Mouse (Mus musculus): ENCODE results near the gene Aplp2.

DNA sequence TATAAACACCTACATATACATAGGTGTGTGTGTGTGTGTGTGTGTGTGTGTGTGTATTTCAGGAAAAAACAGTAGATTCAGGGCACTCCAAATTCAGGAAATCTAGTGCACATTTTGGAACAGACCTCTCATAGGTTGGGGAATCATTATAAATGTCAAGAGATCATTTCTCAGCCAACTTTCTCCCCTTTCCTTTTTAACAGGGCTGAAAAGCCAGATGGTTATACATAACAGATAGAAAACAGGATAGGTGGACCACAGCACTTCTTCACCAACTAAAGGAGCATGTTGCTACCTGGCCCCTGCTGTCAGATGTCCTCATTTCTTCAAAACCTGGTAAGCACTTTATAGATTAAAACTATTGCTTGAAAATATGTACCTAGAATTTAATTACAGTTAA is 14.9 kb downstream of the Aplp2 start:
- TF ChIP-seq POLR2A (IDR thresholded peaks at IDR 0.05; ENCODE audit: low read depth, low read length) (no peak), CTCF (conservative IDR thresholded peaks at IDR 0.05; ENCODE audit: insufficient read depth, insufficient read length, low read depth, low read length) (no peak)
